Mouse (Mus musculus): ENCODE measurements at regions not wholly inside any gene's neighbourhood (a gene's known extent, or its start where the extent isn't known, plus 50 kb on each side); places are given as distances from the start of the nearest gene placed in this dataset.
"Not testable (repeated sequence)": the region's sequence is repeated elsewhere in the genome, so short reads cannot be mapped to it uniquely, and the experiment has no call there.

GRCm38 (mm10) chr5:13654173-13654572 is 137.2 kb upstream of the Speer3 start:
- DNase-seq (ENCODE audit: low spot score) = no peak

- not testable (repeated sequence) for DNase-seq (ENCODE audit: low spot score)
Observed at GRCm38 (mm10) chr5:13658301-13658700, 133.1 kb upstream of the Speer3 start.

- DNase-seq (ENCODE audit: low spot score) = no peak
Observed at GRCm38 (mm10) chr5:13659514-13659913, 131.9 kb upstream of the Speer3 start.

GRCm38 (mm10) chr5:13667444-13667843 is 124.0 kb upstream of the Speer3 start:
- no peak for DNase-seq (ENCODE audit: low spot score)

GRCm38 (mm10) chr5:13668840-13669239 is 122.6 kb upstream of the Speer3 start:
- no peak for DNase-seq (ENCODE audit: low spot score)

- DNase-seq (ENCODE audit: low spot score) = peak; percentile 10
Observed at GRCm38 (mm10) chr5:13690929-13691806, 100.3 kb upstream of the Speer3 start.

- DNase-seq (ENCODE audit: low spot score) = peak; percentile 7
Observed at GRCm38 (mm10) chr5:13694847-13695246, 96.6 kb upstream of the Speer3 start.

Data from embryo, embryonic 10.5 days (tissue).